Mouse (Mus musculus): Measurements from ENCODE around the gene Pstpip1. TPM values are rescaled to one million over a fixed set of nuclear protein-coding genes. Genes with fewer than 3 reads are reported as not detected.

The Pstpip1 gene
- total and polyA plus RNA-seq, 2 experiments from 2014 or later = 0.44 to 0.70 TPM

DNA sequence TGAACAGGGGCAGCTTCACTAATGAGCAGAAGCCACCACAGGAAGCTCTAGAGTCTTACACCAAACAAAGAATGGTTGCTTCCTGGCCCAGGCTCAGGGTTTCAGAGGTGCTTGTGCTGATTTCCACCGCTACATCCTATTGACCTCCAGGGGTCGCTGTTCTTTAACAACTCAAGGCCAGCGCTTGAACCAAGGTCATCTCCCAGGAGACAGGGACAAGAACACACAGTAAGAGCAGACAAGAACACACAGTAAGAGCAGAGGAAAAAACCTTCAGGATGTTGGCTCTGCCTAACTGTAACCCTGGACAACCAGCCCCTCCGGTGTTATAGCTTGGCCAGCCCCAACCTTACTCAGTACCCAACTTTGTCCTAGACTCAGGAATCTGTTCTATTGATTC is 14.5 kb upstream of the Pstpip1 start:
- no peaks in the 10 kb centered on the region for H3K27me3 ChIP-seq (ENCODE audit: insufficient read depth, low read length)
- H3K9ac ChIP-seq (replicated peaks; ENCODE audit: low read length, poor library complexity, severe bottlenecking) = no peak overlapping the region
- H3K4me3 ChIP-seq (ENCODE audit: low read depth, low read length) = no peak overlapping the region
- H3K27ac ChIP-seq (ENCODE audit: low read depth, low read length) = peak overlapping the region; percentile 8; the same call in 1 of the 2 replicates
- ATAC-seq (ENCODE audit: low FRiP score) (peak; percentile 87), DNase-seq (ENCODE audit: low spot score) (peak; percentile 95)
- peaks cover 3% of the 10 kb centered on the region; the same call in 1 of the 2 replicates for H3K36me3 ChIP-seq (ENCODE audit: insufficient read depth, low read length)
- WGBS = 7% methylated on average over 4 of the region's 4 CpGs
- H3K4me2 ChIP-seq (ENCODE audit: low read depth, low read length, poor library complexity, severe bottlenecking) = no peak overlapping the region
- no peaks in the 10 kb centered on the region for H3K4me1 ChIP-seq (ENCODE audit: insufficient read depth, low read length)
- TF ChIP-seq CTCF (IDR thresholded peaks at IDR 0.05) = peak; percentile 80
- H3K9me3 ChIP-seq (ENCODE audit: low read length) = no peaks in the 10 kb centered on the region

DNA sequence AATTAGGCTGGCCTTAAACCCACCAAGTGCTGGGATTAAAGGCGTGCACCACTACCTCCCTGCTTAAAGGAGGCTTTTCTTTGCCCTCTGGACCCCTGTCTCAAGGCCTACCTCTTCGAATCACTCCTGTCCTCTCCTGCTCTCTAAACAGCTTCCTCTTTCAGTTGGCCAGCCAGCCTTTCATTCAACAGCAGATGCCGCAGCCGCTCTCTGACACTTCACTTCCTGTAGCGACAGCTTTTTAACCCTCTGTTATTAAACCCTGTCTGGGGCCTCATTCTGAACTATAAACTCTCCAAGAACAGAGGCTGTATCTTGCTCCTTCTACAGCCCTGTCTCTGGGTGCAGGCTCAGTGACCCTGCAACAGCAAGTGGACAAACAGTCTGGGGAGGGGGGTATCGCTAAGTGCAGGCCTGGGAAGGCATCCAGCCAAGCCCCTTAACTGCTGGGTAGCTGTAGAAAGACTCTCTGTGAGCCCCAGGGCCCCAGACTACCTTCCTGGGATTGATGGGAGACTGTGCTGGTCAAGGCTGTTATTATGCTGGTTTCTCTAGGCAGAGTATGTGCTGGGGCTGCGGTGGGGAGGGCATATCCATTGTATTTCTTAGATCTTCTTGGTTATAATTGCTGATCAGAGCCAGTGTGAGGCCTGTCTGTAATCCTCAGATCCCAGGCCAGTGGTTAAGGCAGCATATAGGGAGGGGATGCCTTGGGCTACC is 13.7 kb upstream of the Pstpip1 start:
- peak overlapping the region; percentile 59 for H3K27ac ChIP-seq (ENCODE audit: low read depth, low read length)
- no peak overlapping the region for H3K4me3 ChIP-seq (ENCODE audit: low read depth, low read length)
- ATAC-seq (ENCODE audit: low FRiP score) (peak; percentile 44; the same call in 1 of the 2 replicates), DNase-seq (ENCODE audit: low spot score) (no peak)
- 63% methylated on average over 7 of the region's 7 CpGs for WGBS
- H3K9me3 ChIP-seq (ENCODE audit: low read length) = no peaks in the 10 kb centered on the region
- no peaks in the 10 kb centered on the region for H3K4me1 ChIP-seq (ENCODE audit: insufficient read depth, low read length)
- H3K27me3 ChIP-seq (ENCODE audit: insufficient read depth, low read length) = no peaks in the 10 kb centered on the region
- no peak for TF ChIP-seq CTCF (IDR thresholded peaks at IDR 0.05)
- H3K36me3 ChIP-seq (ENCODE audit: insufficient read depth, low read length) = peaks cover 3% of the 10 kb centered on the region; the same call in 1 of the 2 replicates
- no peak overlapping the region for H3K4me2 ChIP-seq (ENCODE audit: low read depth, low read length, poor library complexity, severe bottlenecking)
- H3K9ac ChIP-seq (replicated peaks; ENCODE audit: low read length, poor library complexity, severe bottlenecking) = no peak overlapping the region

DNA sequence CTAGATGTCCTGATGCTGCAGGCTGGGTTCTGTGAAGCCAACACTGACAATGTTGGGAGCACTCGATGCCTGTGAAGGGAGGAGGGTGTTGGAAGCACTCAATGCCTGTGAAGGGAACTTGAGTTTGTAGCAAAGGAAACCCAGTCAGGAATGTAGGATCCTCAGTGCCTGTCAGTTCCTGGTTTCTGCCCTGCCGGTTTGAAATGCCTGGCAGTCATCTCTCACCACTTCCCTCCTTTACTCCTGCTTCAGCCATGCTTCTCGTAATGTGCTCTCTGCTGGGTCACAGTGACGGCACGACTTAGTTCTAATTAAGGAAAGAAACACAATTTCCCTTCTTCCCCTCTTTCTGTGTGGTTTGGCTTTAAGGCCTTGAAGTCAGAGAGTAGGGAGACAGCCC is 10.2 kb upstream of the Pstpip1 start:
- Histone ChIP-seq H3K27ac (ENCODE audit: low read depth, low read length) (no peak overlapping the region), H3K9me3 (ENCODE audit: low read length) (no peaks in the 10 kb centered on the region), H3K4me1 (ENCODE audit: insufficient read depth, low read length) (no peaks in the 10 kb centered on the region), H3K4me2 (ENCODE audit: low read depth, low read length, poor library complexity, severe bottlenecking) (no peak overlapping the region), H3K36me3 (ENCODE audit: insufficient read depth, low read length) (no peaks in the 10 kb centered on the region; the same call in 1 of the 2 replicates), H3K9ac (replicated peaks; ENCODE audit: low read length, poor library complexity, severe bottlenecking) (no peak overlapping the region), H3K27me3 (ENCODE audit: insufficient read depth, low read length) (no peaks in the 10 kb centered on the region), H3K4me3 (ENCODE audit: low read depth, low read length) (no peak overlapping the region)
- ATAC-seq (ENCODE audit: low FRiP score) = no peak
- no peak for TF ChIP-seq CTCF (IDR thresholded peaks at IDR 0.05)
- no peak for DNase-seq (ENCODE audit: low spot score)
- 86% methylated on average over 5 of the region's 5 CpGs for WGBS

DNA sequence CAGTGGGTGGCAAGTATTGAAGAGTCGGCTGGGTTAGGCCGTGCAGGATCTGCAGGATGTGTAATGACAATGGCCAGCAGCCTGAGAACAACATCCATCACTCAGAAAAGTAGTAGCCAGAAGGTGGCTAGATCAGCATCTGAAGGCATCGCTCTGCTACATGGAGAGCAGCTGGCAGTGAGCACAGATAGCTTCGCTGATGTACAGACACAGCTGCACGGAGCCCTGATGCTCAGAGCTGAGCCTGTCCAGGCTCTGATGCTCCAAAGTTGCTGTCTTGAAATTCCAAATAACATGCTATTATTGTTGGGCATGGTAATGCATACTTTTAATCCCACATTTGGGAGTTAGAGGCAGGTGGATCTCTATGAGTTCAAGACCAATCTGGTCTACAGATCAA is 3.2 kb upstream of the Pstpip1 start:
- 91% methylated on average over 5 of the region's 5 CpGs for WGBS
- no peak for ATAC-seq (ENCODE audit: low FRiP score)
- Histone ChIP-seq H3K9ac (replicated peaks; ENCODE audit: low read length, poor library complexity, severe bottlenecking) (no peak overlapping the region), H3K36me3 (ENCODE audit: insufficient read depth, low read length) (no peaks in the 10 kb centered on the region), H3K4me1 (ENCODE audit: insufficient read depth, low read length) (no peaks in the 10 kb centered on the region), H3K9me3 (ENCODE audit: low read length) (no peaks in the 10 kb centered on the region), H3K27me3 (ENCODE audit: insufficient read depth, low read length) (no peaks in the 10 kb centered on the region), H3K4me2 (ENCODE audit: low read depth, low read length, poor library complexity, severe bottlenecking) (no peak overlapping the region), H3K27ac (ENCODE audit: low read depth, low read length) (no peak overlapping the region), H3K4me3 (ENCODE audit: low read depth, low read length) (no peak overlapping the region)
- no peak for TF ChIP-seq CTCF (IDR thresholded peaks at IDR 0.05)
- DNase-seq (ENCODE audit: low spot score) = no peak

DNA sequence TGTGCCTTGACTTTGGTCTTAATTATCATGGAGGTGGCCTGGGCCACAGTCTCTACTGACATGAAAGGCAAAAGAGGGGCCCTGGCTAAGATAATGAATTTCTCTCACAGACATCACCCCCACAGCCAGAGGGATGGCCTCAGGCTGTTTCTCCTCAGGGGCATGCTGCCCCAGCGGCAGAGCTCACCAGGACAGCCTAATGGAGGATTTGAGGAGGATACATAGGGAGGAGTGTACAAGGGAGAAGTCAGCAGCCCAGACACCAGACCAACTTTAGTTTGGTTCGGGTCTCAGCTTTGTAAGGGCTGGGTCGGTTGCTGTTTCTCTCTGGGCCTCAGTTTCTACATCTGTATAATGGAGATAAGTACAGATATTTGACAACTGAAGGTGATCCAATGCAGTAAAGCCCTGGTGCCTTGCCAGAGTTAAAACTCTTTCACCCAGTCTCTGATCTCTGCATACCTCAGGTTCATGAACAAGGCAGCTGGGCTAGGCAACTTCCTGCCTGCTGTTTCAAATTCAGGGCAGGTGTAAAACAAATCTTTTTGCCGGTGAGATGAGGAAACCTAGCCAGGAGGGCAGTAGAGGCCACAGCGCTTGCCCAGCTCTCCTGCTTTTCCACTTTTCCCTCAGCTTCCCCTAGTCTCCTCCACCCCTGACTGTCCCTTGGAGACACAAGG is 924 bp downstream of the Pstpip1 start:
- H3K36me3 ChIP-seq (ENCODE audit: insufficient read depth, low read length) = no peaks in the 10 kb centered on the region
- H3K9me3 ChIP-seq (ENCODE audit: low read length) = no peaks in the 10 kb centered on the region
- DNase-seq (ENCODE audit: low spot score) = no peak
- TF ChIP-seq CTCF (IDR thresholded peaks at IDR 0.05) = no peak
- H3K4me2 ChIP-seq (ENCODE audit: low read depth, low read length, poor library complexity, severe bottlenecking) = no peak overlapping the region
- no peak overlapping the region for H3K9ac ChIP-seq (replicated peaks; ENCODE audit: low read length, poor library complexity, severe bottlenecking)
- ATAC-seq (ENCODE audit: low FRiP score) = peak; percentile 13; the same call in 1 of the 2 replicates
- no peaks in the 10 kb centered on the region for H3K27me3 ChIP-seq (ENCODE audit: insufficient read depth, low read length)
- no peak overlapping the region for H3K4me3 ChIP-seq (ENCODE audit: low read depth, low read length)
- no peaks in the 10 kb centered on the region for H3K4me1 ChIP-seq (ENCODE audit: insufficient read depth, low read length)
- H3K27ac ChIP-seq (ENCODE audit: low read depth, low read length) = peak overlapping the region; percentile 14; the same call in 1 of the 2 replicates
- 75% methylated on average over 5 of the region's 5 CpGs for WGBS

DNA sequence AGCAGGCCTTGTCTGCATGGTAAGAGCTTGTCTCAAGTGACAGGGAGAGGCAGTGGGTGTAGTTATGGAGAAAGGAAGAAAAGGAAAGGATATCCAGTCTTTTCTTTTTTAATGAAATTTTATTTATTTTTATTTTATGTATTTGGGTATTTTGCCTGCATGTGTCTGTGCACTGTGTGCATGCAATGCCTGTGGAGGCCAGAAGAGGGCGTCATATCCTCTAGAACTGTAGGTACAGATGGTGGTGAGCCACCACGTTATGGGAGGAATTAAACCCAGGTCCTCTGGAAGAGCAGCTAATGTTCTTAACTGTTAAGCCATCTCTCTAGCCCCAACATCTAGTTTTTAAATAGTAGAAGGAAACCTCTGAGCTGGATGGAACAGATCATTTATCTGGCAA is 2.3 kb downstream of the Pstpip1 start:
- Histone ChIP-seq H3K36me3 (ENCODE audit: insufficient read depth, low read length) (no peaks in the 10 kb centered on the region), H3K27ac (ENCODE audit: low read depth, low read length) (no peak overlapping the region), H3K27me3 (ENCODE audit: insufficient read depth, low read length) (no peaks in the 10 kb centered on the region), H3K4me3 (ENCODE audit: low read depth, low read length) (no peak overlapping the region), H3K4me2 (ENCODE audit: low read depth, low read length, poor library complexity, severe bottlenecking) (no peak overlapping the region), H3K4me1 (ENCODE audit: insufficient read depth, low read length) (no peaks in the 10 kb centered on the region), H3K9ac (replicated peaks; ENCODE audit: low read length, poor library complexity, severe bottlenecking) (no peak overlapping the region), H3K9me3 (ENCODE audit: low read length) (no peaks in the 10 kb centered on the region)
- ATAC-seq (ENCODE audit: low FRiP score) (no peak), DNase-seq (ENCODE audit: low spot score) (no peak)
- 39% methylated on average over 2 of the region's 2 CpGs for WGBS
- peak; percentile 54 for TF ChIP-seq CTCF (IDR thresholded peaks at IDR 0.05)
